Mouse (Mus musculus): ENCODE results near the gene Olfr695. TPM values are rescaled to one million over a fixed set of nuclear protein-coding genes. Genes with fewer than 3 reads are reported as not detected.
"Not testable (repeated sequence)": the region's sequence is repeated elsewhere in the genome, so short reads cannot be mapped to it uniquely, and the experiment has no call there.

The Olfr695 gene
- polyA plus RNA-seq (2012; rRNA removed) = not detected in 2 replicates

DNA sequence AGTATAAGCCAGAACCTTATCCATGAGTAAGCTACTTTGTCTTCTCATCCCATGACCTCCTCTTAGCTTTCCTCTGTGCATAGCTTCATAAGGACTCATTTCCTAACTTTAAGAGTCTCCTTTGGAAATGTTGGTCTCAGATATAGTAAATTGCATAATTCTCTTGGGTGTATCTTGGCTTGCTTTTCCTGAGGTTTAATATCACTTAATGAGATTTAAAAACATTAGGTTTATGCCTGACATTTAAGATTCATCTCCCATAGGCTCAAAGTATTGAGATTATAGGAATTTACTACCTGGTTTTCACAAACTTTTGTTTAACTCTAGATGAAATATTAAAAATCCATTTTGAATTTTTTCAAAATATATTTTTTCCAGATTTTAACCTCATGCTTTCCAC, at the start of gene Olfr695:
TSS of gene Olfr695 (minus strand) at position 101 of the 400 bp plus-strand sequence.
- Histone ChIP-seq H3K4me3 (ENCODE audit: low read depth, low read length) (no peak within 1 kb of the TSS), H3K27ac (ENCODE audit: insufficient read depth, low read depth, low read length) (no peak within 1 kb of the TSS), H3K36me3 (ENCODE audit: control insufficient read depth, insufficient read depth, low read length) (no peaks in the 10 kb centered on the region), H3K27me3 (ENCODE audit: control insufficient read depth, insufficient read depth, low read length) (no peaks in the 10 kb centered on the region), H3K4me1 (ENCODE audit: control insufficient read depth, insufficient read depth, insufficient read length, low read length) (no peaks in the 10 kb centered on the region)
- no peak for TF ChIP-seq CTCF (IDR thresholded peaks at IDR 0.05; ENCODE audit: extremely low read depth, insufficient read length, insufficient replicate concordance, low read depth, low read length)

DNA sequence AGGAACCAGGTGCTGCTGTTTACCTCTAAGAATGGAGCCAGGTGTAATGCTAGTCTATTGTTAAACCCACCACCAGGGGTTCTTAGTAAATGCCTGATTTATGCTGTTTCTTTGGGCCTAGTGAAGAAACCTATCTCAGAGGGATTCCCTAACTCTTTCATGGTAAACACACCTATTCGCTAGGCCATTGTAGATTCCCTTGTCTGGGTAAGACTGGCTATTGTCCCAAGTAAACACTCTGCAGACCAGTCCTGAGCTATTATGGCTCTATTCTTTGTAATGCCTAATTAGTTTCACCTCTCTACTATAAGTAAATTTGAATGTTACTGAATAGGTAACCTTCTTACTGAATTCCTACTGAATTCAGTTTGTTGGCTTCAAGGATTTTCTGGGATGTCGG, 44.8 kb upstream of the Olfr695 start:
- H3K36me3 ChIP-seq (ENCODE audit: control insufficient read depth, insufficient read depth, low read length); H3K4me1 ChIP-seq (ENCODE audit: control insufficient read depth, insufficient read depth, insufficient read length, low read length); H3K27me3 ChIP-seq (ENCODE audit: control insufficient read depth, insufficient read depth, low read length); H3K4me3 ChIP-seq (ENCODE audit: low read depth, low read length); H3K27ac ChIP-seq (ENCODE audit: insufficient read depth, low read depth, low read length): not testable (repeated sequence)
- WGBS = 94% methylated on average over 2 of the region's 2 CpGs

DNA sequence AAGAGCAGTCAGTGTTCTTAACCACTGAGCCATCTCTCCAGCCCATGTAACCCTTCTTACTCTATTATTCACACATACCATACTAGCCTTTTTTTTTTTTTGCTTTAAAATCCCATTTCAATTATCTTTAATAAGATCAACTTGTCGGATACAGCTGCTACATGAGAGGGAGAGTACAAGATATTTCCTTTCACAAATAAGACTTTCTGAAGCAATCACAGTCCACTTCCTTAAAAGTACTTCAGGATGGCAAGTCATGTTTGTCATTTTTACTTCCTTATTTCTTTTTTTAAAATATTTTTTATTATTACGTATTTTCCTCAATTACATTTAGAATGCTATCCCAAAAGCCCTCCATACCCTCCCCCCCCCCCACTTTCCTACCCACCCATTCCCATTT, 42.6 kb upstream of the Olfr695 start:
- Histone ChIP-seq H3K36me3 (ENCODE audit: control insufficient read depth, insufficient read depth, low read length) (no peaks in the 10 kb centered on the region), H3K4me3 (ENCODE audit: low read depth, low read length) (no peak overlapping the region), H3K27me3 (ENCODE audit: control insufficient read depth, insufficient read depth, low read length) (no peaks in the 10 kb centered on the region), H3K4me1 (ENCODE audit: control insufficient read depth, insufficient read depth, insufficient read length, low read length) (no peaks in the 10 kb centered on the region), H3K27ac (ENCODE audit: insufficient read depth, low read depth, low read length) (no peak overlapping the region)
- 88% methylated on average over 2 of the region's 2 CpGs for WGBS
- no peak for TF ChIP-seq POLR2A (IDR thresholded peaks at IDR 0.05; ENCODE audit: low read depth, low read length)
- no peak for TF ChIP-seq CTCF (IDR thresholded peaks at IDR 0.05; ENCODE audit: extremely low read depth, insufficient read length, insufficient replicate concordance, low read depth, low read length)

- no peak within 1 kb of the TSS for H3K4me3 ChIP-seq (ENCODE audit: low read depth, low read length)
- H3K36me3 ChIP-seq (ENCODE audit: control insufficient read depth, insufficient read depth, low read length) = no peaks in the 10 kb centered on the region
- TF ChIP-seq POLR2A (IDR thresholded peaks at IDR 0.05; ENCODE audit: low read depth, low read length) (no peak), CTCF (IDR thresholded peaks at IDR 0.05; ENCODE audit: extremely low read depth, insufficient read length, insufficient replicate concordance, low read depth, low read length) (no peak)
- no peaks in the 10 kb centered on the region for H3K4me1 ChIP-seq (ENCODE audit: control insufficient read depth, insufficient read depth, insufficient read length, low read length)
- H3K27me3 ChIP-seq (ENCODE audit: control insufficient read depth, insufficient read depth, low read length) = no peaks in the 10 kb centered on the region
- no peak within 1 kb of the TSS for H3K27ac ChIP-seq (ENCODE audit: insufficient read depth, low read depth, low read length)
Observed at GRCm38 (mm10) chr7:106755297-106755696, 39.1 kb upstream of the Olfr695 start, which contains the start of gene Olfr698. Gene Olfr698, minus strand, starts transcription at chr7:106755397.

GRCm38 (mm10) chr7:106745811-106746210, 29.6 kb upstream of the Olfr695 start:
- Histone ChIP-seq H3K4me1 (ENCODE audit: control insufficient read depth, insufficient read depth, insufficient read length, low read length) (no peaks in the 10 kb centered on the region), H3K4me3 (ENCODE audit: low read depth, low read length) (no peak overlapping the region), H3K27me3 (ENCODE audit: control insufficient read depth, insufficient read depth, low read length) (no peaks in the 10 kb centered on the region), H3K36me3 (ENCODE audit: control insufficient read depth, insufficient read depth, low read length) (no peaks in the 10 kb centered on the region), H3K27ac (ENCODE audit: insufficient read depth, low read depth, low read length) (no peak overlapping the region)
- TF ChIP-seq CTCF (IDR thresholded peaks at IDR 0.05; ENCODE audit: extremely low read depth, insufficient read length, insufficient replicate concordance, low read depth, low read length) (no peak), POLR2A (IDR thresholded peaks at IDR 0.05; ENCODE audit: low read depth, low read length) (no peak)
- WGBS = 93% methylated on average over 5 of the region's 5 CpGs

DNA sequence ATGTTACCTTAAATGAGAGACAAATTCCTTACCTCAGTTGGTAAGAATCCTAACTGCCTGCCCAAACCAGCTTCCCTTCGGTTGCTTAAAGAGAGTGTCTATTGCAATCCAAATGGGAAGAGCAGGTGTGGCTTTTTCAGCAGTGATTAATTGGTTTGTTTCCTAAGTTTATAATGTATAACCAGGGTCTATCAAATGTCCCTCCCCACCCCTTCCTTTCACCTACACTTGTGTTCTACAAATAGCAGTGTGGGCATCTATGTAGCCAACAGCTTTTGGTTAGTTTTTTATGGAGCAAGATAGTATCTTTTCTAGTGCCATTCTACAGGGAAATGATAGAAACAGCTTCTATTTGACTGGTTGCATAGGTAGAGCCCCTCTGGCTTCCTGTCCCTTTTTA, 26.1 kb upstream of the Olfr695 start, which contains the start of gene Olfr697:
TSS of gene Olfr697 (minus strand) at position 101 of the 400 bp plus-strand sequence.
- WGBS = 63% methylated on average over 1 of the region's 1 CpGs
- no peak for TF ChIP-seq POLR2A (IDR thresholded peaks at IDR 0.05; ENCODE audit: low read depth, low read length)
- no peak for TF ChIP-seq CTCF (IDR thresholded peaks at IDR 0.05; ENCODE audit: extremely low read depth, insufficient read length, insufficient replicate concordance, low read depth, low read length)
- no peak within 1 kb of the TSS for H3K27ac ChIP-seq (ENCODE audit: insufficient read depth, low read depth, low read length)
- H3K27me3 ChIP-seq (ENCODE audit: control insufficient read depth, insufficient read depth, low read length) = no peaks in the 10 kb centered on the region
- H3K4me3 ChIP-seq (ENCODE audit: low read depth, low read length) = no peak within 1 kb of the TSS
- H3K36me3 ChIP-seq (ENCODE audit: control insufficient read depth, insufficient read depth, low read length) = no peaks in the 10 kb centered on the region
- no peaks in the 10 kb centered on the region for H3K4me1 ChIP-seq (ENCODE audit: control insufficient read depth, insufficient read depth, insufficient read length, low read length)

- TF ChIP-seq CTCF (IDR thresholded peaks at IDR 0.05; ENCODE audit: extremely low read depth, insufficient read length, insufficient replicate concordance, low read depth, low read length) = no peak
- Histone ChIP-seq H3K4me3 (ENCODE audit: low read depth, low read length) (no peak overlapping the region), H3K27ac (ENCODE audit: insufficient read depth, low read depth, low read length) (no peak overlapping the region), H3K4me1 (ENCODE audit: control insufficient read depth, insufficient read depth, insufficient read length, low read length) (no peaks in the 10 kb centered on the region), H3K36me3 (ENCODE audit: control insufficient read depth, insufficient read depth, low read length) (no peaks in the 10 kb centered on the region), H3K27me3 (ENCODE audit: control insufficient read depth, insufficient read depth, low read length) (no peaks in the 10 kb centered on the region)
Observed at GRCm38 (mm10) chr7:106737028-106737427, 20.8 kb upstream of the Olfr695 start.

DNA sequence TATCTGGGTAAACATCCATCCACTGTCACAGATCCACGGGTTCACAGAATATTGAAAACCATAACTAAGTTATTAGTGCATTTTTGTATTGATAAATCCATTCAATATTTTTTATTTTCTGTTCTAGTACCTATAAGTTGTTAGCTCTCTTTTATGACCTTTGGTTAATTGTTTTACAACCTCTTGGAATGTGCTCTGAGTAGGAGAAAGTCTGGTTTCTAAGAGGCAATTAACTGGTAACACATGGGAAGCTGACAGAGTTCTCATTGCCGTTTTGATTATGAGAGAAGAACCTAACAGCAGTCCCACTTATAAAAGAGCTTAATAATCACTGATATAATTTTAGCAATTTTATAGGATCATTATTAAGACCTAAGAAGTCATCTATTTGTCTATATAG, 17.5 kb upstream of the Olfr695 start:
- TF ChIP-seq CTCF (IDR thresholded peaks at IDR 0.05; ENCODE audit: extremely low read depth, insufficient read length, insufficient replicate concordance, low read depth, low read length) (no peak), POLR2A (IDR thresholded peaks at IDR 0.05; ENCODE audit: low read depth, low read length) (no peak)
- WGBS = 8% methylated on average over 2 of the region's 2 CpGs

DNA sequence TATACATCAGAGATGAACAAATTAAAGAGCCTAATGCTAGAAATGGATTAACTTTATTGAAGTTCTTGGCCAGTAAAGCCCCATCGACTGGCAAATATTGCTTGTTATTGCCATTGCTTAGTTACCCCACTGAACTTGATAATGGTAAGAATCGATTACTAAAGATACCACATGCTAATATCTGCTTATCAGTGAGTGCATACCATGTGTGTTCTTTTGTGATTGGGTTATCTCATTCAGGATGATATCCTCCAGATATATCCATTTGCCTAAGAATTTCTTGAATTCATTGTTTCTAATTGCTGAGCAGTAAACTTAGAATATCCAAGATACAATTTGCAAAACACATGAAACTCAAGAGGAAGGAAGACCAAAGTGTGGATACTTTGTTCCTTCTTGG, 9.5 kb upstream of the Olfr695 start:
- not testable (repeated sequence) for H3K27ac ChIP-seq (ENCODE audit: insufficient read depth, low read depth, low read length); H3K4me3 ChIP-seq (ENCODE audit: low read depth, low read length); H3K36me3 ChIP-seq (ENCODE audit: control insufficient read depth, insufficient read depth, low read length); H3K4me1 ChIP-seq (ENCODE audit: control insufficient read depth, insufficient read depth, insufficient read length, low read length); H3K27me3 ChIP-seq (ENCODE audit: control insufficient read depth, insufficient read depth, low read length)
- WGBS = 67% methylated on average over 2 of the region's 2 CpGs

More for the DNA sequence above, 17.5 kb upstream of the Olfr695 start:
- Histone ChIP-seq H3K27me3 (ENCODE audit: control insufficient read depth, insufficient read depth, low read length) (no peaks in the 10 kb centered on the region), H3K4me1 (ENCODE audit: control insufficient read depth, insufficient read depth, insufficient read length, low read length) (no peaks in the 10 kb centered on the region), H3K4me3 (ENCODE audit: low read depth, low read length) (no peak overlapping the region), H3K36me3 (ENCODE audit: control insufficient read depth, insufficient read depth, low read length) (no peaks in the 10 kb centered on the region), H3K27ac (ENCODE audit: insufficient read depth, low read depth, low read length) (no peak overlapping the region)
